Mouse (Mus musculus) lung, adult 2 months (tissue): Measurements from ENCODE around the gene Gm26566. TPM values are rescaled to one million over a fixed set of nuclear protein-coding genes. Genes with fewer than 3 reads are reported as not detected.
"Not testable (repeated sequence)": the region's sequence is repeated elsewhere in the genome, so short reads cannot be mapped to it uniquely, and the experiment has no call there.

Experiments used
- DNase-seq: peaks from one replicate; pipeline ENCODE4 v3.0.0; 2022
- H3K4me1 ChIP-seq: fragments of 200-500 bp; 2 replicates; pipeline ENCODE4 v1.6.1; 2011; ENCODE audit warnings: low read length; ENCODE audit not compliant: control insufficient read depth, insufficient read depth
- H3K4me3 ChIP-seq: fragments of 200-500 bp; replicated peaks from 2 replicates; pipeline ENCODE3; 2011; ENCODE audit warnings: low read depth, mild to moderate bottlenecking, control low read depth, low read length; ENCODE audit errors: extremely low read depth
- CTCF ChIP-seq: fragments of 200-500 bp; IDR thresholded peaks from 2 replicates; pipeline ENCODE4 v1.5.1; 2011; ENCODE audit warnings: mild to moderate bottlenecking, low read length, control low read depth; ENCODE audit not compliant: insufficient read depth
- POLR2A ChIP-seq: fragments of 200-500 bp; IDR thresholded peaks from 2 replicates; pipeline ENCODE4 v1.6.1; 2011; ENCODE audit warnings: low read depth, mild to moderate bottlenecking, control low read depth, low read length, borderline replicate concordance; ENCODE audit errors: extremely low read depth
- WGBS: fragments of 180-500 bp; shearing (Covaris S2); methylation state at CpG from one replicate; pipeline ENCODE4 v1.1.7; 2018; 5-methylcytosine and 5-hydroxymethylcytosine counted together
- polyA plus RNA-seq: library from polyadenylated mRNA; depleted of rRNA; stranded (reverse); fragments of >200 nt; gene quantifications from 2 replicates; pipeline ENCODE4 v1.2.3, GENCODE M21; 2012

The Gm26566 gene
- polyA plus RNA-seq, 1 experiment, result 0.19 TPM

- no peak overlapping the region for H3K4me3 ChIP-seq
- DNase-seq, result no peak
- no peaks in the 10 kb centered on the region; the same call in 1 of the 2 replicates for H3K4me1 ChIP-seq
- 41% methylated on average over 6 of the region's 6 CpGs for WGBS
- TF ChIP-seq CTCF (no peak), POLR2A (no peak)
These were observed 5.1 kb downstream of the Gm26566 start for GRCm38 (mm10) chr4:88726727-88727126.

GRCm38 (mm10) chr4:88727324-88727723 is 5.7 kb downstream of the Gm26566 start:
- no peak for DNase-seq
- TF ChIP-seq CTCF (peak; percentile 65), POLR2A (no peak)
- WGBS, result 2% methylated on average over 1 of the region's 1 CpGs
- Histone ChIP-seq H3K4me1 (no peaks in the 10 kb centered on the region; the same call in 1 of the 2 replicates), H3K4me3 (no peak overlapping the region)

- Histone ChIP-seq H3K4me1 (no peaks in the 10 kb centered on the region), H3K4me3 (no peak overlapping the region)
- WGBS, result 0% methylated on average over 2 of the region's 2 CpGs
- DNase-seq, result peak; percentile 74
- TF ChIP-seq POLR2A (no peak), CTCF (peak; percentile 91)
These were observed 16.9 kb downstream of the Gm26566 start for GRCm38 (mm10) chr4:88738480-88738879.

GRCm38 (mm10) chr4:88739036-88739435 is 17.4 kb downstream of the Gm26566 start:
- TF ChIP-seq POLR2A, result no peak
- no peak for TF ChIP-seq CTCF
- Histone ChIP-seq H3K4me3 (no peak overlapping the region), H3K4me1 (no peaks in the 10 kb centered on the region)
- no peak for DNase-seq
- WGBS, result 83% methylated on average over 6 of the region's 6 CpGs

- Histone ChIP-seq H3K4me3 (no peak overlapping the region), H3K4me1 (no peaks in the 10 kb centered on the region)
- TF ChIP-seq POLR2A, result no peak
- no peak for TF ChIP-seq CTCF
- DNase-seq, result no peak
- 76% methylated on average over 4 of the region's 4 CpGs for WGBS
These were observed 19.8 kb downstream of the Gm26566 start for GRCm38 (mm10) chr4:88741426-88741825.

GRCm38 (mm10) chr4:88742771-88743371 is 21.3 kb downstream of the Gm26566 start:
- no peaks in the 10 kb centered on the region for H3K4me1 ChIP-seq
- WGBS, result 60% methylated on average over 7 of the region's 7 CpGs
- no peak for DNase-seq
- H3K4me3 ChIP-seq, result no peak overlapping the region
- TF ChIP-seq POLR2A (no peak), CTCF (no peak)

- DNase-seq, result no peak
- WGBS, result 63% methylated on average over 3 of the region's 3 CpGs
- no peak for TF ChIP-seq POLR2A
- peak; percentile 37; the same call in 1 of the 2 replicates for TF ChIP-seq CTCF
- no peak overlapping the region for H3K4me3 ChIP-seq
- no peaks in the 10 kb centered on the region for H3K4me1 ChIP-seq
These were observed 22.6 kb downstream of the Gm26566 start for GRCm38 (mm10) chr4:88744207-88744606.

- no peak for TF ChIP-seq CTCF
- WGBS, result 67% methylated on average over 6 of the region's 6 CpGs
- H3K4me3 ChIP-seq, result no peak overlapping the region
- no peaks in the 10 kb centered on the region for H3K4me1 ChIP-seq
- DNase-seq, result no peak
These were observed 28.3 kb downstream of the Gm26566 start for GRCm38 (mm10) chr4:88749926-88750325.

- not testable (repeated sequence) for H3K4me1 ChIP-seq, H3K4me3 ChIP-seq
- DNase-seq, result peak; percentile 66
- 75% methylated on average over 15 of the region's 15 CpGs for WGBS
These were observed 33.3 kb downstream of the Gm26566 start, which contains the start of gene Gm13271 for GRCm38 (mm10) chr4:88754818-88755340. Gene Gm13271 (plus strand): TSS chr4:88754868.

GRCm38 (mm10) chr4:88756581-88757513 is 35.2 kb downstream of the Gm26566 start:
- WGBS, result 8% methylated on average over 28 of the region's 31 CpGs
- DNase-seq, result peak; percentile 47

More at GRCm38 (mm10) chr4:88756581-88757513, 35.2 kb downstream of the Gm26566 start:
- not testable (repeated sequence) for H3K4me1 ChIP-seq
- H3K4me3 ChIP-seq, result peak overlapping the region; percentile 89
- peak; percentile 46; the same call in 1 of the 2 replicates for TF ChIP-seq POLR2A
